Comparison of ENCODE assay signal across 24 mouse cellular contexts in the genomic region with DNA sequence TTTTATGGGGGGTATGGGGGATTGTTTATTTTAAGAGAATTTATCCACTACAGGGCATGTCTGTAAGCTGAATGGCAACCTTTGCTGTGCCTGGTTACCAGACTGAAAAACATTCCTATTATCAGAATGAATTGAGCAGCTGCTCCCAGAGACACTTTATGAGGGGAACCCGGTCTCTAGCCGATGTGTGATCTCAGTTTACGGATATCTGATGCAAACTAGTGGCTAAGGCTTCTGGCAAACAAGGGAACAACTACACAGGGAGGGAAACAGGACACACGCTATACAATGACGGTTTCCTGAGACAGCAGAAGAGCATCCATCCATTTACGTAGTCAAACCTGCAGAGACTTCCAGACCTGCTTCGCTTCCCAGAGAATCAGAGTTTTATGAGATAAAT. TPM values are rescaled to one million over a fixed set of nuclear protein-coding genes. Genes with fewer than 3 reads are reported as not detected.
DNase-seq lines count a peak whose midpoint lies in the region; ATAC-seq lines count a peak whose summit lies in the region.
"Had no signal": no experiment of that assay in that cellular context is flagged by ENCODE, and none has a peak within 500 bp of the region (broad histone marks: within the 10 kb centered on the region; RNA-seq: fewer than 3 reads in every experiment).

No protein-coding gene starts in this region.

- 0 out of 2 replicates have a peak, but pooled peaks have one; percentile 54 for ATAC-seq in hindbrain, embryonic 12.5 days (ENCODE audit: low FRiP score)
- no peak for ATAC-seq in hindbrain, embryonic 14.5 days (ENCODE audit: low FRiP score)
- ATAC-seq in forebrain, embryonic 11.5 days (replicated peaks; ENCODE audit: low FRiP score) = no peak
- ATAC-seq in forebrain, embryonic 15.5 days (replicated peaks) = peak; percentile 55
- peak; percentile 51 for ATAC-seq in neural tube, embryonic 13.5 days (ENCODE audit: low read depth)
- ATAC-seq: activated CD4-positive, CD25-positive, alpha-beta regulatory T cell, adult 4 months; inflammation-experienced regulatory T-cells, adult 6 months had no signal

- H3K27ac ChIP-seq in hindbrain, embryonic 12.5 days = 0 out of 2 replicates have a peak overlapping the region, but pooled peaks have one; percentile 44
- H3K27ac ChIP-seq in hindbrain, embryonic 14.5 days = no peak overlapping the region
- H3K27ac ChIP-seq in forebrain, embryonic 11.5 days (ENCODE audit: low read depth, low read length) = 0 out of 2 replicates have a peak overlapping the region, but pooled peaks have one; percentile 14
- peak overlapping the region; percentile 65 for H3K27ac ChIP-seq in forebrain, embryonic 15.5 days (replicated peaks)
- peak overlapping the region; percentile 74 for H3K27ac ChIP-seq in neural tube, embryonic 13.5 days (replicated peaks)
- H3K27ac ChIP-seq: kidney, postnatal 0 days; layer of hippocampus, adult 2 months; limb, embryonic 13.5 days; liver, embryonic 13.5 days; midbrain, embryonic 12.5 days had no signal

- H3K4me1 ChIP-seq in hindbrain, embryonic 12.5 days = peaks cover 18% of the 10 kb centered on the region
- H3K4me1 ChIP-seq in hindbrain, embryonic 14.5 days (replicated peaks; ENCODE audit: control insufficient read depth, insufficient read depth, low read length) = peaks cover 12% of the 10 kb centered on the region
- peaks cover 20% of the 10 kb centered on the region; the same call in 1 of the 2 replicates for H3K4me1 ChIP-seq in forebrain, embryonic 11.5 days (replicated peaks; ENCODE audit: control insufficient read depth, insufficient read depth, low read length)
- peaks cover 28% of the 10 kb centered on the region for H3K4me1 ChIP-seq in forebrain, embryonic 15.5 days
- H3K4me1 ChIP-seq in neural tube, embryonic 13.5 days (replicated peaks) = peaks cover 55% of the 10 kb centered on the region

- DNase-seq in hindbrain, embryonic 14.5 days (ENCODE audit: low spot score) = no peak
- DNase-seq in forebrain, embryonic 11.5 days (ENCODE audit: low spot score) = no peak
- DNase-seq in kidney, postnatal 25 days = no peak
- no peak for DNase-seq in layer of hippocampus, adult 11-12 months (ENCODE audit: low spot score)
- DNase-seq: adrenal gland, postnatal 14 days; B cell, adult 2 months; cerebellum, adult 9-10 months; kidney, adult 18-20 months; liver, embryonic 13.5 days; lung, adult 2 months; lung, postnatal 14 days; right cerebral cortex, postnatal 14 days had no signal

- H3K4me2 ChIP-seq in hindbrain, embryonic 12.5 days (replicated peaks) = no peak overlapping the region
- H3K4me2 ChIP-seq in hindbrain, embryonic 14.5 days (replicated peaks) = no peak overlapping the region
- no peak overlapping the region for H3K4me2 ChIP-seq in forebrain, embryonic 11.5 days (ENCODE audit: low read depth, low read length, severe bottlenecking)
- H3K4me2 ChIP-seq in forebrain, embryonic 15.5 days (replicated peaks) = peak overlapping the region; percentile 11; the same call in 1 of the 2 replicates
- H3K4me2 ChIP-seq in neural tube, embryonic 13.5 days = peak overlapping the region; percentile 38
- H3K4me2 ChIP-seq: limb, embryonic 13.5 days; midbrain, embryonic 12.5 days had no signal

- no peak overlapping the region for H3K9ac ChIP-seq in hindbrain, embryonic 12.5 days
- no peak overlapping the region for H3K9ac ChIP-seq in hindbrain, embryonic 14.5 days
- H3K9ac ChIP-seq in forebrain, embryonic 11.5 days (ENCODE audit: low read length) = no peak overlapping the region
- 0 out of 2 replicates have a peak overlapping the region, but pooled peaks have one; percentile 10 for H3K9ac ChIP-seq in forebrain, embryonic 15.5 days (replicated peaks)
- H3K9ac ChIP-seq in neural tube, embryonic 13.5 days = no peak overlapping the region
- H3K9ac ChIP-seq: hindbrain, embryonic 13.5 days; limb, embryonic 13.5 days; liver, embryonic 13.5 days; midbrain, embryonic 12.5 days had no signal

- WGBS in hindbrain, embryonic 12.5 days = 68% methylated on average over 7 of the region's 7 CpGs
- 55% methylated on average over 7 of the region's 7 CpGs for WGBS in hindbrain, embryonic 14.5 days
- WGBS in forebrain, embryonic 11.5 days = 67% methylated on average over 7 of the region's 7 CpGs
- WGBS in forebrain, embryonic 15.5 days = 25% methylated on average over 7 of the region's 7 CpGs
- WGBS in neural tube, embryonic 13.5 days = 35% methylated on average over 7 of the region's 7 CpGs

- no peaks in the 10 kb centered on the region for H3K27me3 ChIP-seq in hindbrain, embryonic 12.5 days
- H3K27me3 ChIP-seq in hindbrain, embryonic 14.5 days (ENCODE audit: control insufficient read depth, insufficient read depth, low read length) = no peaks in the 10 kb centered on the region
- H3K27me3 ChIP-seq in forebrain, embryonic 11.5 days (ENCODE audit: control insufficient read depth, insufficient read depth, low read length) = no peaks in the 10 kb centered on the region
- no peaks in the 10 kb centered on the region for H3K27me3 ChIP-seq in forebrain, embryonic 15.5 days
- H3K27me3 ChIP-seq in neural tube, embryonic 13.5 days = no peaks in the 10 kb centered on the region
- H3K27me3 ChIP-seq: CH12.LX; hindbrain, embryonic 13.5 days; limb, embryonic 13.5 days; liver, embryonic 13.5 days; midbrain, embryonic 12.5 days had no signal

- no peak overlapping the region for H3K4me3 ChIP-seq in hindbrain, embryonic 12.5 days
- no peak overlapping the region for H3K4me3 ChIP-seq in hindbrain, embryonic 14.5 days (replicated peaks; ENCODE audit: low read length)
- no peak overlapping the region for H3K4me3 ChIP-seq in forebrain, embryonic 11.5 days (ENCODE audit: low read depth, low read length)
- H3K4me3 ChIP-seq in forebrain, embryonic 15.5 days = no peak overlapping the region
- no peak overlapping the region for H3K4me3 ChIP-seq in neural tube, embryonic 13.5 days
- H3K4me3 ChIP-seq: hindbrain, embryonic 13.5 days; limb, embryonic 13.5 days; liver, embryonic 13.5 days; midbrain, embryonic 12.5 days had no signal

- no peaks in the 10 kb centered on the region for H3K36me3 ChIP-seq in hindbrain, embryonic 12.5 days
- H3K36me3 ChIP-seq in hindbrain, embryonic 14.5 days (replicated peaks; ENCODE audit: control insufficient read depth, insufficient read depth) = no peaks in the 10 kb centered on the region
- H3K36me3 ChIP-seq in forebrain, embryonic 11.5 days (ENCODE audit: control insufficient read depth, insufficient read depth, low read length) = no peaks in the 10 kb centered on the region
- H3K36me3 ChIP-seq in forebrain, embryonic 15.5 days = no peaks in the 10 kb centered on the region
- H3K36me3 ChIP-seq in neural tube, embryonic 13.5 days = no peaks in the 10 kb centered on the region
- H3K36me3 ChIP-seq: hindbrain, embryonic 13.5 days; limb, embryonic 13.5 days; liver, embryonic 13.5 days; midbrain, embryonic 12.5 days had no signal

- no peaks in the 10 kb centered on the region for H3K9me3 ChIP-seq in hindbrain, embryonic 12.5 days (replicated peaks)
- H3K9me3 ChIP-seq in hindbrain, embryonic 14.5 days (ENCODE audit: control insufficient read depth, low read length) = no peaks in the 10 kb centered on the region
- H3K9me3 ChIP-seq in forebrain, embryonic 11.5 days (ENCODE audit: control insufficient read depth, low read length) = no peaks in the 10 kb centered on the region
- no peaks in the 10 kb centered on the region for H3K9me3 ChIP-seq in forebrain, embryonic 15.5 days
- no peaks in the 10 kb centered on the region for H3K9me3 ChIP-seq in neural tube, embryonic 13.5 days
- H3K9me3 ChIP-seq: G1E; hindbrain, embryonic 13.5 days; limb, embryonic 13.5 days; liver, embryonic 13.5 days; midbrain, embryonic 12.5 days had no signal

RNA-seq across cellular contexts. Expression of a gene that starts 25.9 kb away (rescaled TPM):
- polyA plus RNA-seq in hindbrain, embryonic 12.5 days (2016; fragmentation: Nextera tagmentation; extraction: Ambion mirVana) = 13.6 and 15.4 TPM in 2 replicates
- polyA plus RNA-seq in hindbrain, embryonic 14.5 days (2014; fragmentation: Nextera tagmentation; extraction: Ambion mirVana) = 4.1 TPM in 2 replicates
- 23.0 and 23.2 TPM in 2 replicates for polyA plus RNA-seq in forebrain, embryonic 11.5 days (2014; fragmentation: Nextera tagmentation; extraction: Ambion mirVana)
- polyA plus RNA-seq in forebrain, embryonic 15.5 days (2015; fragmentation: Nextera tagmentation; extraction: Ambion mirVana) = 8.5 TPM in 2 replicates
- polyA plus RNA-seq in neural tube, embryonic 13.5 days (2015; fragmentation: Nextera tagmentation; extraction: Ambion mirVana) = 6.4 and 7.4 TPM in 2 replicates

Comparison
In these comparisons a context has a peak if more than half of its experiments do, and no peak if none do; other contexts are left out.
1. ATAC-seq: peak in hindbrain, embryonic 12.5 days (single experiment), forebrain, embryonic 15.5 days (single experiment) and neural tube, embryonic 13.5 days (single experiment); none in hindbrain, embryonic 14.5 days (single experiment) and forebrain, embryonic 11.5 days (single experiment).
2. H3K4me2 ChIP-seq: peak in forebrain, embryonic 15.5 days (single experiment) and neural tube, embryonic 13.5 days (single experiment); none in hindbrain, embryonic 12.5 days (single experiment), hindbrain, embryonic 14.5 days (single experiment) and forebrain, embryonic 11.5 days (single experiment).